Mouse (Mus musculus): ENCODE measurements at regions not wholly inside any gene's neighbourhood (a gene's known extent, or its start where the extent isn't known, plus 50 kb on each side); places are given as distances from the start of the nearest gene placed in this dataset.
"Not testable (repeated sequence)": the region's sequence is repeated elsewhere in the genome, so short reads cannot be mapped to it uniquely, and the experiment has no call there.

DNA sequence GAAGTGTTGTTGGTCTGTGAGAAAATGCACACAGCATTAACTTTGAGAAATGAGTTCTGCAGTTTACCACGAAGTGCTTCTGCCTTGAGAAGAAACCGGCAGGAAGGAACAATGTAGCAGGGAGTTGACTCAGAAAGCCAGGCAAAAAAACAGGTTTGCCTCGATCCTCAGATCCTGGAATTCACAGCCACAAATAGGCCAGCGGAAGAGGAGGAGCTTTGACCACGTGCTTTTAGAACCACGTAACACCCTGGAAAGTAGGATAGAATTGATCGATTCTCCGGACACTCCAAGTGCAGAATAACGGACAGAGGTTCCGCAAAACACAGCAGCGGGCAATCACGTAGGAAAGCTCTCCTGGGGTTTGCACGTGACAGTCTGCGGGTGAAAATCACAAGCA, 106.0 kb upstream of the Rhobtb1 start:
- TF ChIP-seq CTCF (IDR thresholded peaks at IDR 0.05; ENCODE audit: low read depth, low read length) = no peak
- no peak for TF ChIP-seq POLR2AphosphoS5 (IDR thresholded peaks at IDR 0.05; ENCODE audit: insufficient replicate concordance, low read depth, low read length)
- TF ChIP-seq GATA2 (IDR thresholded peaks at IDR 0.05; ENCODE audit: borderline replicate concordance, low read depth, low read length) = no peak
- TF ChIP-seq TAL1 (conservative IDR thresholded peaks at IDR 0.05; ENCODE audit: low read depth, low read length) = no peak
- no peak for TF ChIP-seq GATA1 (IDR thresholded peaks at IDR 0.05; ENCODE audit: borderline replicate concordance, low read length)
- Histone ChIP-seq H3K27me3 (ENCODE audit: insufficient read depth, low read length) (no peaks in the 10 kb centered on the region), H3K4me3 (ENCODE audit: low read depth, low read length) (no peak overlapping the region), H3K4me1 (ENCODE audit: insufficient read depth, low read depth, low read length) (no peaks in the 10 kb centered on the region), H3K9me3 (replicated peaks) (peaks cover 40% of the 10 kb centered on the region), H3K36me3 (replicated peaks) (no peaks in the 10 kb centered on the region)
- ATAC-seq (ENCODE audit: extremely low read depth, insufficient number of reproducible peaks, low FRiP score, poor library complexity, severe bottlenecking) (no peak), DNase-seq (ENCODE audit: low spot score) (no peak)

DNA sequence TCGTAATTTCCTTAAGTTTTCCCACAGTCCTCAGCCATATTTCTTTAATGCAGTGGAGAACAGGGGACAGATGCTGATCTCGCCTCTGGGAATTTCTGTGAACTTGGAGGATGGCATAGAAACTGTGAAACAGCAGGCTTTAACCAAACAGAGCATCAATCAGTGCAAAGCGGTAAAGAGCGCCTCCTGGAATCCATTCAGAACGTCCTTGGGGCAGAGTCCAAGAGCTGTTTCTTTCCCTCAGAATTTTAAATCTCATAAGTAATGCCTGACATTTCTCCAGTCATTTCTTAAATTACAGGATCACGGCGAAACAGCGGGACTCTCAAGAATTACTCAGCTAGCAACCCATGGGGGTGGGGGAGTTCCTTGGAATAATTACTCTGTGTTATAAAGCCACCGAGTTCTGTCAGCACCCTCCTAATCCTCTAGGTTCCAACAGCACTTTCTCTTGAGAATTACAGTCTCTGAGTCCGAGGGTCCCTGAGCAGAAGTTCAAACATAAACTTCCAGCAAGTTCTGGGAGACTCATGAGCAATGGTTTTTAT, 105.2 kb upstream of the Rhobtb1 start:
- H3K4me3 ChIP-seq (ENCODE audit: low read depth, low read length) = no peak overlapping the region
- no peaks in the 10 kb centered on the region for H3K27me3 ChIP-seq (ENCODE audit: insufficient read depth, low read length)
- TF ChIP-seq CTCF (IDR thresholded peaks at IDR 0.05; ENCODE audit: low read depth, low read length) (no peak), GATA2 (IDR thresholded peaks at IDR 0.05; ENCODE audit: borderline replicate concordance, low read depth, low read length) (no peak), POLR2AphosphoS5 (IDR thresholded peaks at IDR 0.05; ENCODE audit: insufficient replicate concordance, low read depth, low read length) (no peak), TAL1 (conservative IDR thresholded peaks at IDR 0.05; ENCODE audit: low read depth, low read length) (no peak), GATA1 (IDR thresholded peaks at IDR 0.05; ENCODE audit: borderline replicate concordance, low read length) (no peak)
- H3K36me3 ChIP-seq (replicated peaks) = no peaks in the 10 kb centered on the region
- ATAC-seq (ENCODE audit: extremely low read depth, insufficient number of reproducible peaks, low FRiP score, poor library complexity, severe bottlenecking) (no peak), DNase-seq (ENCODE audit: low spot score) (no peak)
- peaks cover 39% of the 10 kb centered on the region for H3K9me3 ChIP-seq (replicated peaks)
- H3K4me1 ChIP-seq (ENCODE audit: insufficient read depth, low read depth, low read length) = no peaks in the 10 kb centered on the region

DNA sequence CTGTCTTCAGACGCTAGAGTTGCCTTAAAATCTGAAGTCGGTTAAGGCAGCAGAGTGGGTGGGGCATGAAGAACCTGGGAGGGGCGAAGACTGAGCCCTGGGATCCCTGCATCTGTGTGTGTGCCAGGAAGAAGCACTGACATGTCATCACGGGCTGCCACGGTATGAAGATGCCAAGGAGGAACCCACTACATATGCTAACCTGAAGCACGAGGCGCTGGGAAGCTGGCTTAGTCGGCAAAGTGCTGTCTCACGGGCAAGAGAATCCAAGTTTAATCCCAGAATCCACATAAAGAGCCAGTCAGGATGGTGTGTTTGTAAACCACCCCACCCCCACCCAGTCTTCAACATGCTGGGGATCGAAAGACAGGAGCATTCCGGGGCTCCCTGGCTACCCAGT, 73.2 kb upstream of the Rhobtb1 start:
- Histone ChIP-seq H3K4me1 (ENCODE audit: insufficient read depth, low read depth, low read length) (no peaks in the 10 kb centered on the region), H3K36me3 (replicated peaks) (no peaks in the 10 kb centered on the region), H3K9me3 (replicated peaks) (peaks cover 40% of the 10 kb centered on the region), H3K27me3 (ENCODE audit: insufficient read depth, low read length) (no peaks in the 10 kb centered on the region), H3K4me3 (ENCODE audit: low read depth, low read length) (no peak overlapping the region)
- no peak for ATAC-seq (ENCODE audit: extremely low read depth, insufficient number of reproducible peaks, low FRiP score, poor library complexity, severe bottlenecking)
- TF ChIP-seq POLR2AphosphoS5 (IDR thresholded peaks at IDR 0.05; ENCODE audit: insufficient replicate concordance, low read depth, low read length) (no peak), CTCF (IDR thresholded peaks at IDR 0.05; ENCODE audit: low read depth, low read length) (no peak), GATA1 (IDR thresholded peaks at IDR 0.05; ENCODE audit: borderline replicate concordance, low read length) (no peak), TAL1 (conservative IDR thresholded peaks at IDR 0.05; ENCODE audit: low read depth, low read length) (no peak), GATA2 (IDR thresholded peaks at IDR 0.05; ENCODE audit: borderline replicate concordance, low read depth, low read length) (no peak)
- DNase-seq (ENCODE audit: low spot score) = no peak

DNA sequence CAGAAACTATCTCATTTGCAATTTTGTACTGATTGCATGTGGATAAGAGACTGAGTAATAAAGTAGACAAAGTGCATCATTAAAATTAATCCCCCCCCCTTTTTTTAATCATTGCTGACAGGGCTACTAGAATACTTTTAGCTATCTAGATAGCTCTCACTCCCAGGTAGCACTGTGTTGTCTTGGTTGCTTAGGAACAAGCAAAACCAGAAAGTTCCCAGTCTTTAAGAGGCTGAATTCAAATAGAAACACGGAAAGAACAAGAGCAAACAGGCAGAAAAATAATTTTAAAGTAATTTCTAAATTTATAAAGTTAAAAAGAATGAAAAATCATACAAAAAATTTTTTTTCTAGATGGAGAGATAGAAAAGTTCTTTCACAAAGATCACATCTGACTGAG, 65.0 kb upstream of the Rhobtb1 start:
- no peak for ATAC-seq (ENCODE audit: extremely low read depth, insufficient number of reproducible peaks, low FRiP score, poor library complexity, severe bottlenecking)
- peaks cover 30% of the 10 kb centered on the region for H3K9me3 ChIP-seq (replicated peaks)
- H3K27me3 ChIP-seq (ENCODE audit: insufficient read depth, low read length) = no peaks in the 10 kb centered on the region
- H3K36me3 ChIP-seq (replicated peaks) = no peaks in the 10 kb centered on the region
- H3K4me3 ChIP-seq (ENCODE audit: low read depth, low read length) = no peak overlapping the region
- DNase-seq (ENCODE audit: low spot score) = no peak
- no peaks in the 10 kb centered on the region for H3K4me1 ChIP-seq (ENCODE audit: insufficient read depth, low read depth, low read length)
- TF ChIP-seq GATA2 (IDR thresholded peaks at IDR 0.05; ENCODE audit: borderline replicate concordance, low read depth, low read length) (no peak), POLR2AphosphoS5 (IDR thresholded peaks at IDR 0.05; ENCODE audit: insufficient replicate concordance, low read depth, low read length) (no peak), GATA1 (IDR thresholded peaks at IDR 0.05; ENCODE audit: borderline replicate concordance, low read length) (no peak)

DNA sequence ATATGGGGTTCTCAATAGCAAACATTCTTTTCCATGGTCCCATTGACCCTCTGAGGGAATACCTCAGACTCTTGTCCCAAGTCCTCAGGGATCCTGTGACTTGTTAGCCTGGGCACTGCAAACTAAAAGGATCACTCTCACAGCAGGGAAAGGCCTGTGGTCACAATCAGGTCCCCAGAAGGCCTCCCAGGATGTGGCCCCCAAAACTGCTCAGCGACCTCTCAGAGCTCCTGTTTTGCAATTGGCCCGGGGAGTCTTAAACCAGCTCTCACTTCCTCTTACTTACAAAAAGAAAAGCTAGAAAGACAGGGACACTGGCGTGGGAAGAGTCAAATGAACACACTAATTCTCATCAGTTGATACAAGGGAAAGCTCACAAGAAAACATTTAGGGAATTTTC, 59.4 kb upstream of the Rhobtb1 start:
- DNase-seq (ENCODE audit: low spot score) = no peak
- H3K9me3 ChIP-seq (replicated peaks) = peaks cover 47% of the 10 kb centered on the region
- no peak for ATAC-seq (ENCODE audit: extremely low read depth, insufficient number of reproducible peaks, low FRiP score, poor library complexity, severe bottlenecking)
- TF ChIP-seq CTCF (IDR thresholded peaks at IDR 0.05; ENCODE audit: low read depth, low read length) = no peak
- TF ChIP-seq POLR2AphosphoS5 (IDR thresholded peaks at IDR 0.05; ENCODE audit: insufficient replicate concordance, low read depth, low read length) = no peak
- no peak for TF ChIP-seq TAL1 (conservative IDR thresholded peaks at IDR 0.05; ENCODE audit: low read depth, low read length)
- TF ChIP-seq GATA1 (IDR thresholded peaks at IDR 0.05; ENCODE audit: borderline replicate concordance, low read length) = no peak
- no peak for TF ChIP-seq GATA2 (IDR thresholded peaks at IDR 0.05; ENCODE audit: borderline replicate concordance, low read depth, low read length)
- no peaks in the 10 kb centered on the region for H3K36me3 ChIP-seq (replicated peaks)
- no peaks in the 10 kb centered on the region for H3K27me3 ChIP-seq (ENCODE audit: insufficient read depth, low read length)
- H3K4me3 ChIP-seq (ENCODE audit: low read depth, low read length) = no peak overlapping the region
- no peaks in the 10 kb centered on the region for H3K4me1 ChIP-seq (ENCODE audit: insufficient read depth, low read depth, low read length)

DNA sequence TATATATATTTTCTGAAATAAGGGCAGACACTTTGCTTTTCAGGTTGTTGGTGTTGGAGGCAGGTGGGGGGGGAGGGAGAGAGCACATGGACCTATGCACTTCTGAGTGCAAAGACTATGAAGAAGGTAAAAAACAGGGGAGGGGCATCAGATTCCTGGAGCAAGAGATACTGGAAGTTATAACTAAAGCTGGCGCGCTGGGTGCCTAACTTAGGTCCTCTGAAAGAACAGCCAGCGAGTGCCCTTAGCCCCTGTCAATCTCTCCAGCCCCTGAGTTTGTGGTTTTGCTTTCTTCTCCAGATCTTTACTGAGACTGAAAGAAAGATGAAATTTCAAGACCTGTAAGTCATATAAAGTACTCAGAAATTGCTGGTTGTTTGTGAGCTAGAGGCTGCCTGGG, 51.2 kb upstream of the Rhobtb1 start:
- H3K4me3 ChIP-seq (ENCODE audit: low read depth, low read length) = no peak overlapping the region
- ATAC-seq (ENCODE audit: extremely low read depth, insufficient number of reproducible peaks, low FRiP score, poor library complexity, severe bottlenecking) (no peak), DNase-seq (ENCODE audit: low spot score) (no peak)
- TF ChIP-seq GATA2 (IDR thresholded peaks at IDR 0.05; ENCODE audit: borderline replicate concordance, low read depth, low read length) (no peak), POLR2AphosphoS5 (IDR thresholded peaks at IDR 0.05; ENCODE audit: insufficient replicate concordance, low read depth, low read length) (no peak), GATA1 (IDR thresholded peaks at IDR 0.05; ENCODE audit: borderline replicate concordance, low read length) (no peak), TAL1 (conservative IDR thresholded peaks at IDR 0.05; ENCODE audit: low read depth, low read length) (no peak), CTCF (IDR thresholded peaks at IDR 0.05; ENCODE audit: low read depth, low read length) (no peak)
- no peaks in the 10 kb centered on the region for H3K4me1 ChIP-seq (ENCODE audit: insufficient read depth, low read depth, low read length)
- no peaks in the 10 kb centered on the region for H3K36me3 ChIP-seq (replicated peaks)
- H3K9me3 ChIP-seq (replicated peaks) = peaks cover 52% of the 10 kb centered on the region
- H3K27me3 ChIP-seq (ENCODE audit: insufficient read depth, low read length) = no peaks in the 10 kb centered on the region

DNA sequence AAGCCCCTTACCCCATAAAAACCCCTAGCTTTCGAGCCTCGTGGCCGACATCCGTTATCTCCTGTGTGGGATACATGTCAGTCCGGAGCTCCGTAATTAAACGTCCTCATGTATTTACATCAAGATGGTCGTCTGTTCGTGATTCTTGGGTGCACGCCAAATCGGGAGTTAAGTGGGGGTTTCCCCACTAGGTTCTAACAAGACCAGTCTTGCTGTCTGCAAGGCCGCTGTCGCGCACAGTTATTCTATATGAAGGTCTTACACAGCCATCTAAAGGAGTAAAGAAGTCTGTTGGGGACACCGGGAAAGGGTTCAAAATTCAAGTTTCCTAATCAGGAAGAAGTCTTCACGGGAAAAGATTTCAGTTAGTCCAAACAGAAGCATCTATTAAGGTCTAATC, 50.5 kb upstream of the Rhobtb1 start:
- not testable (repeated sequence) for ATAC-seq (ENCODE audit: extremely low read depth, insufficient number of reproducible peaks, low FRiP score, poor library complexity, severe bottlenecking); H3K36me3 ChIP-seq (replicated peaks); DNase-seq (ENCODE audit: low spot score); H3K4me3 ChIP-seq (ENCODE audit: low read depth, low read length); H3K4me1 ChIP-seq (ENCODE audit: insufficient read depth, low read depth, low read length); H3K27me3 ChIP-seq (ENCODE audit: insufficient read depth, low read length)
- H3K9me3 ChIP-seq (replicated peaks) = peaks cover 50% of the 10 kb centered on the region

Measured in G1E (cell line).